Mouse (Mus musculus) Patski (cell line): ENCODE measurements around the gene Ubr4. TPM values are rescaled to one million over a fixed set of nuclear protein-coding genes. Genes with fewer than 3 reads are reported as not detected.

Experiments
- ATAC-seq: fragments of 100-300 bp; one replicate; pipeline ENCODE4 v1.8.0; 2021
- CTCF ChIA-PET: fragments of 350-600 bp; sonication (Branson Sonifier 250); formaldehyde crosslinking; loops from one replicate; lab custom pipeline; 2022; ENCODE audit warnings: inconsistent platforms; lab: Charles Lee
- POLR2A ChIA-PET: fragments of 350-600 bp; sonication (Branson Sonifier 250); formaldehyde crosslinking; loops from one replicate; lab custom pipeline; 2022; ENCODE audit warnings: antibody characterized with exemption, inconsistent platforms; lab: Charles Lee
- DNase-seq: peaks from one replicate; pipeline ENCODE4 v3.0.0-alpha.2; 2011; ENCODE audit warnings: low read depth, low spot score
- H3K27me3 ChIP-seq: fragments of 371-371 bp; one replicate; pipeline ENCODE4 v1.5.1; 2021
- CTCF ChIP-seq: fragments of 100-300 bp; IDR thresholded peaks from one replicate; pipeline ENCODE4 v1.5.1; 2021
- in situ Hi-C: fragments of 300-500 bp; cut with MboI; formaldehyde crosslinking; loops from 3 replicates; pipeline ENCODE4 v1.11.1; 2018; ENCODE audit warnings: low pct_unique_long_range_greater_than_20kb, mixed read lengths
- polyA plus RNA-seq: library from polyadenylated mRNA; unstranded; gene quantifications from one replicate; pipeline ENCODE4 v1.2.3, GENCODE M21; 2021

Ubr4 gene
- polyA plus RNA-seq, 1 experiment from 2014 or later = 100 TPM

- POLR2A ChIA-PET = no interaction called here
- DNase-seq = no peak
- no peak for TF ChIP-seq CTCF
- no peak for ATAC-seq
- no peaks in the 10 kb centered on the region for H3K27me3 ChIP-seq
- in situ Hi-C loops = no loop called here
- CTCF ChIA-PET = no interaction called here
Measured at GRCm38 (mm10) chr4:139493227-139494025, 141.0 kb downstream of the Ubr4 start.

GRCm38 (mm10) chr4:139500814-139501213 is 148.4 kb downstream of the Ubr4 start:
- no peak for ATAC-seq
- in situ Hi-C loops = loop anchor here (25.0 kb wide), 1 partner anchor 461 kb away; the partner anchor contains the start of gene Klhdc7a

GRCm38 (mm10) chr4:139501702-139502101 is 149.3 kb downstream of the Ubr4 start:
- DNase-seq (no peak), ATAC-seq (no peak)
- H3K27me3 ChIP-seq = no peaks in the 10 kb centered on the region
- in situ Hi-C loops = loop anchor here (25.0 kb wide), 1 partner anchor 461 kb away; the partner anchor contains the start of gene Klhdc7a
- ChIA-PET CTCF (no interaction called here), POLR2A (no interaction called here)
- no peak for TF ChIP-seq CTCF

More at GRCm38 (mm10) chr4:139500814-139501213, 148.4 kb downstream of the Ubr4 start:
- TF ChIP-seq CTCF = no peak
- ChIA-PET CTCF (interaction anchor here (1.2 kb wide), 1 partner anchor 111 kb away, joined by 3 read pairs; no protein-coding TSS in a partner anchor), POLR2A (no interaction called here)
- H3K27me3 ChIP-seq = no peaks in the 10 kb centered on the region
- DNase-seq = no peak

DNA sequence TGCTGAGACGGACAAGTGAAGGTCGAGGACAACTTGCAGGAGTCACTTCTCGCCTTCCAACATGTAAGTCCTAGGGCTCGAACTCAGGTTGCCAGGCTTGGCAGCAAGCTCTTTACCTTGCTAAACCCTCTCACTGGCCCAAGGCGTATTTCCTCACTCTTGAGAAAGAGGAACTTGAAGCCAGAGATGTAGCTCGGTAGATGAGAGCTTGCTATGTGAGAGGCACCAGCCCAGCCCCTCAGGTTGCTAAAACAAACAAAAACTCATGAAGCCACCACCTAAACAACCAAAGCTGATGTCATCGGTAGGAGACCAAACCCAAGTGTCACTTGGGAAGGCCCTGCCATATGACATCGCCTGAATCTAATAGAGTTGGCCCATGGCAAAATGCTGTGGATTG is 151.5 kb downstream of the Ubr4 start:
- in situ Hi-C loops = loop anchor here (25.0 kb wide), 1 partner anchor 458 kb away; the partner anchor contains the start of gene Klhdc7a
- CTCF ChIA-PET = no interaction called here
- TF ChIP-seq CTCF = no peak
- ATAC-seq = no peak
- no peak for DNase-seq
- no peaks in the 10 kb centered on the region for H3K27me3 ChIP-seq
- POLR2A ChIA-PET = no interaction called here

GRCm38 (mm10) chr4:139505716-139506115 is 153.3 kb downstream of the Ubr4 start:
- ATAC-seq = no peak
- POLR2A ChIA-PET = no interaction called here
- DNase-seq = no peak
- no peak for TF ChIP-seq CTCF
- CTCF ChIA-PET = interaction anchor here (1.5 kb wide), 1 partner anchor 130 kb away, joined by 4 read pairs; no protein-coding TSS in a partner anchor
- H3K27me3 ChIP-seq = no peaks in the 10 kb centered on the region
- in situ Hi-C loops = loop anchor here (25.0 kb wide), 1 partner anchor 457 kb away; the partner anchor contains the start of gene Klhdc7a

DNA sequence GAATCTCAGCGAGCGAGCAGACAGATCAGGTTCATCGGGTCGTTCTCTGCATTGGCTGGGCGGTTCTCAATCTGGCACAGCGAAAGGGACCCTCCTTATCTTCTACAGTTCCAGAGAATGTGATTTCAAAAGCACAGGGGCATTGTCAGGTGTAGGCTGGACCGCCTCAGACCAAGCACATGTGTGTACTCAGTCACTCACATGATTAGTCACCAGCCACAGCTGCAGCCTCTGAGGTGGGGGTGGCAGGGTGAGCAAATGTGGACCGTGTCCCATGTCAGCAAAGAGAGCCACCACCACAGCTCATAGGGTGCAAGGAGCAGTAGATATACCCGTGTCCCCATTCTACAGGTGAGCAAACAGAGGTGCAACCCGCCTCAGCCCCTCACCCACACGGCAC is 154.3 kb downstream of the Ubr4 start:
- in situ Hi-C loops = loop anchor here (25.0 kb wide), 1 partner anchor 456 kb away; the partner anchor contains the start of gene Klhdc7a
- DNase-seq = no peak
- CTCF ChIA-PET = interaction anchor here (1.5 kb wide), 1 partner anchor 129 kb away, joined by 4 read pairs; no protein-coding TSS in a partner anchor
- no peak for TF ChIP-seq CTCF
- H3K27me3 ChIP-seq = no peaks in the 10 kb centered on the region
- POLR2A ChIA-PET = no interaction called here
- no peak for ATAC-seq

GRCm38 (mm10) chr4:139509069-139509468 is 156.7 kb downstream of the Ubr4 start:
- H3K27me3 ChIP-seq = no peaks in the 10 kb centered on the region
- in situ Hi-C loops = loop anchor here (25.0 kb wide), 1 partner anchor 453 kb away; the partner anchor contains the start of gene Klhdc7a
- TF ChIP-seq CTCF = no peak
- ChIA-PET CTCF (no interaction called here), POLR2A (no interaction called here)
- ATAC-seq = no peak
- DNase-seq = no peak

GRCm38 (mm10) chr4:139511557-139511956 is 159.1 kb downstream of the Ubr4 start:
- no peak for ATAC-seq
- H3K27me3 ChIP-seq = no peaks in the 10 kb centered on the region
- DNase-seq = no peak
- ChIA-PET CTCF (no interaction called here), POLR2A (no interaction called here)
- TF ChIP-seq CTCF = no peak
- in situ Hi-C loops = loop anchor here (25.0 kb wide), 1 partner anchor 451 kb away; the partner anchor contains the start of gene Klhdc7a

DNA sequence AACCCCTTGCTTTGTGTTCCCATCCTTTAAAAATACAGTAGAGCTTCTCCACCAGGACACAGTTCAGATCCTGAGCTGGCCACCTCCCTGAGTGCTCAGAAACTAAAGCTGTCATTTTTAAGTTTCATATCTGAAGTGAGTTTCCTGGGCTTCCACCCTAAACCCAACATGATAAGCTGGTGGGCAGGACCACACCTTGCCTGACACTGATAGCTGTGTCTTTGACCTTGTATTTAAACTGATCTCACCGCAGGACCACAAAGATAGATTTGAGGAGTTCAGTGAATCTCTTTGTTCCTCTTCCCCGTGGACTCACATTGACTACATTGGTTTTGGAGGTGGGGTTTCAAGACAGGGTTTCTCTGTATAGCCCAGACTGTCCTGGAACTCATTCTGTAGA is 160.6 kb downstream of the Ubr4 start:
- in situ Hi-C loops = loop anchor here (25.0 kb wide), 1 partner anchor 449 kb away; the partner anchor contains the start of gene Klhdc7a
- no peak for TF ChIP-seq CTCF
- CTCF ChIA-PET = no interaction called here
- ATAC-seq (no peak), DNase-seq (no peak)
- no peaks in the 10 kb centered on the region for H3K27me3 ChIP-seq
- POLR2A ChIA-PET = no interaction called here

GRCm38 (mm10) chr4:139519221-139519620 is 166.8 kb downstream of the Ubr4 start:
- CTCF ChIA-PET = no interaction called here
- in situ Hi-C loops = loop anchor here (25.0 kb wide), 1 partner anchor 443 kb away; the partner anchor contains the start of gene Klhdc7a
- POLR2A ChIA-PET = no interaction called here
- DNase-seq = no peak
- ATAC-seq = no peak
- H3K27me3 ChIP-seq = no peaks in the 10 kb centered on the region
- no peak for TF ChIP-seq CTCF

- in situ Hi-C loops = loop anchor here (25.0 kb wide), 1 partner anchor 440 kb away; the partner anchor contains the start of gene Klhdc7a
- no peak for TF ChIP-seq CTCF
- no peak for ATAC-seq
- ChIA-PET CTCF (no interaction called here), POLR2A (no interaction called here)
- no peak for DNase-seq
- no peaks in the 10 kb centered on the region for H3K27me3 ChIP-seq
Measured at GRCm38 (mm10) chr4:139521926-139522325, 169.5 kb downstream of the Ubr4 start.
